Mouse (Mus musculus) liver, postnatal 0 days (tissue): ENCODE measurements around the gene Adtrp.

Experiments
- CTCF ChIP-seq: sonication (generic); IDR thresholded peaks from 2 replicates; pipeline ENCODE4 v1.5.1; 2016; ENCODE audit warnings: antibody characterized with exemption, low read depth
- EP300 ChIP-seq: IDR thresholded peaks from 2 replicates; pipeline ENCODE4 v1.6.1; 2016; ENCODE audit warnings: antibody characterized with exemption, low read depth, mild to moderate bottlenecking

DNA sequence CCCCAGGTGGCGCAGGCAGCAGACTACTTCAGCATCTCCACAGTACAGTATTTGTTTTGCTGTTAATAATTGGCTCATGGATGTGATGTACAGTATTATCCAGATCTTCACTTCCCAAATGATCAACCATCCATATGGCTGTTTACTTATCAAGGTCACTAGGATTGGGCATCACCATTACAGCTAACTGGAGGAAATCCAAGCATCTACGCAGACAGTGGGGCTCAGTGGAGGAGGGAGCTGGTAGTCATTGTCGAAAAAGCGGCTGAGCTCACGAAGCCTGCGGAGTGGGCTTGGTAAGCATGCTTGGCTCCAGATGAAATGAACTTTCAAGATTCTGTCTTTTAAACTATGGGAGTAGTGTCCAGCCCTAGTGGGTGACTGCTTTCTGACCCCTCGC lies 36.7 kb downstream of the Adtrp start:
- TF ChIP-seq CTCF = no peak
- TF ChIP-seq EP300 = no peak
